Mouse (Mus musculus): ENCODE results near the gene Rtp3. TPM values are rescaled to one million over a fixed set of nuclear protein-coding genes. Genes with fewer than 3 reads are reported as not detected.

Gene Rtp3
- polyA plus RNA-seq, 1 experiment: not detected

DNA sequence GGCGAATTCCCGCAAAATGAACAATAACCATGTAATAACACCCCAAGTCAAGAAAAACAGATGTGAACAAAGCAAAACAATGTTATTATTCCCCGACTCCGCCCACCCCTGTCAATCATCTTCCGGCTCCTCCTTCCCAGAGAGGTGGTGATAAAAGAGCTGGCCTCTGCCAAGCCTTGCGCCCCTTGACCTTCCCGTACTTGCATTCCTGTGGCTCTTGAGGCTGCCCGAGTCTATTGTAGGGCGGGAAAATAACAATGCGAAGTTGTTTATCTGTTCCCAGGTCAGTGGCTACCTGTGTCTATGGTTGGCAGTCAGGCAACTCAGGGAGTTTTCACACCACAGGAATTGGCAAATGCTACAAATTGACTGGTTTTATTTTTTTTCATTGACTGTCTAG is 9.5 kb upstream of the Rtp3 start:
- Histone ChIP-seq H3K4me1 (ENCODE audit: control insufficient read depth, insufficient read depth, low read length) (no peaks in the 10 kb centered on the region), H3K27ac (ENCODE audit: insufficient read depth, low read length) (no peak overlapping the region), H3K9ac (ENCODE audit: low read depth, poor library complexity, severe bottlenecking) (no peak overlapping the region), H3K4me3 (ENCODE audit: low read depth, low read length) (no peak overlapping the region), H3K36me3 (ENCODE audit: control insufficient read depth, insufficient read depth, low read length, poor library complexity, severe bottlenecking) (no peaks in the 10 kb centered on the region), H3K27me3 (ENCODE audit: control insufficient read depth, insufficient read depth, low read length, poor library complexity, severe bottlenecking) (no peaks in the 10 kb centered on the region), H3K9me3 (replicated peaks; ENCODE audit: control insufficient read depth, insufficient read depth, low read length, poor library complexity, severe bottlenecking) (no peaks in the 10 kb centered on the region)
- TF ChIP-seq EP300 (IDR thresholded peaks at IDR 0.05; ENCODE audit: insufficient read depth, low read depth, low read length): no peak
- TF ChIP-seq POLR2A (IDR thresholded peaks at IDR 0.05; ENCODE audit: insufficient read depth, low read length): no peak
- no peak for TF ChIP-seq CTCF (IDR thresholded peaks at IDR 0.05; ENCODE audit: low read depth, low read length)

DNA sequence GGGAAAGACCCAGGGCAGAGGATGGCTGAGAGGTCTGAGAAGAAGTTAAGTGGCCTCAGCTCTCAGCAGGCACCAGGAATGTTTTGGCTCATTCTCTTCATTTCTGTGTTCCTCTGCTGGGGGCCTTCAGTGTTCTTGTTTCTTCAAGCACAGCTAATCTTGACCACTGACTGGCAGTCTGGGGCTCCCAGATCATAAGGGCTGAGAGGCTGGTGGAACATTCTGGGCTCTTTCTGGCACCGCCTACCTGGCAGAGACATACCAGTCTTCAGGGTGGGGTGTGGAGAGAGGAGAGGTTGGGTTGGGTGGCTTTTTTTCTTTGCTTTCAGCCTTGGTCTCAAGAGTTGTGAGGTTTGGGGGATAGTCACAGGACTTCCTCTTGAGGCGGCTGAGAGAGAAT is 8.7 kb upstream of the Rtp3 start:
- Histone ChIP-seq H3K27me3 (ENCODE audit: control insufficient read depth, insufficient read depth, low read length, poor library complexity, severe bottlenecking) (no peaks in the 10 kb centered on the region), H3K4me3 (ENCODE audit: low read depth, low read length) (no peak overlapping the region), H3K36me3 (ENCODE audit: control insufficient read depth, insufficient read depth, low read length, poor library complexity, severe bottlenecking) (no peaks in the 10 kb centered on the region), H3K4me1 (ENCODE audit: control insufficient read depth, insufficient read depth, low read length) (no peaks in the 10 kb centered on the region), H3K9me3 (replicated peaks; ENCODE audit: control insufficient read depth, insufficient read depth, low read length, poor library complexity, severe bottlenecking) (no peaks in the 10 kb centered on the region), H3K9ac (ENCODE audit: low read depth, poor library complexity, severe bottlenecking) (no peak overlapping the region), H3K27ac (ENCODE audit: insufficient read depth, low read length) (no peak overlapping the region)
- TF ChIP-seq EP300 (IDR thresholded peaks at IDR 0.05; ENCODE audit: insufficient read depth, low read depth, low read length) (no peak), POLR2A (IDR thresholded peaks at IDR 0.05; ENCODE audit: insufficient read depth, low read length) (no peak), CTCF (IDR thresholded peaks at IDR 0.05; ENCODE audit: low read depth, low read length) (no peak)

DNA sequence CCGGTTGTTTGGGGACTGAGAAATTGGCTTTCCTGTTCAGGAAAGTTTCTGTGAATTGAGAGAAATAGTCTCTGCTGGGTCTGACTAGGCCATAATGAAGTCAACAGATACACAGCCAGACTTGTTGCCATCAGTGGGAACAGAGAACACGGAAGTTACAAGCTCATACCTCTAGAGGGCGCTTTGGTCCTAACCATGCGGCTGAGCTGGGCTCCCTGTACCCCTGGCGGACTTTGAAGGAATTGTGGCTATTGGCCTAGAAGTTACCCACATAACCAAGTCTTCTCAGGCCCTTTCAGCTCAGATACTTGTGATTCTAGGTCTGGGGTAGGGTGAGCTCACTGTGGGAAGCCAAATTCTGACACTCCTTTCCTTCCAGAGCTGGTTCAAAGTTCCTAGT is 6.9 kb upstream of the Rtp3 start:
- no peaks in the 10 kb centered on the region for H3K4me1 ChIP-seq (ENCODE audit: control insufficient read depth, insufficient read depth, low read length)
- H3K27me3 ChIP-seq (ENCODE audit: control insufficient read depth, insufficient read depth, low read length, poor library complexity, severe bottlenecking): no peaks in the 10 kb centered on the region
- no peak overlapping the region for H3K27ac ChIP-seq (ENCODE audit: insufficient read depth, low read length)
- no peak overlapping the region for H3K4me3 ChIP-seq (ENCODE audit: low read depth, low read length)
- H3K9me3 ChIP-seq (replicated peaks; ENCODE audit: control insufficient read depth, insufficient read depth, low read length, poor library complexity, severe bottlenecking): no peaks in the 10 kb centered on the region
- TF ChIP-seq POLR2A (IDR thresholded peaks at IDR 0.05; ENCODE audit: insufficient read depth, low read length) (no peak), EP300 (IDR thresholded peaks at IDR 0.05; ENCODE audit: insufficient read depth, low read depth, low read length) (no peak), CTCF (IDR thresholded peaks at IDR 0.05; ENCODE audit: low read depth, low read length) (peak; percentile 95)
- H3K36me3 ChIP-seq (ENCODE audit: control insufficient read depth, insufficient read depth, low read length, poor library complexity, severe bottlenecking): no peaks in the 10 kb centered on the region
- no peak overlapping the region for H3K9ac ChIP-seq (ENCODE audit: low read depth, poor library complexity, severe bottlenecking)

DNA sequence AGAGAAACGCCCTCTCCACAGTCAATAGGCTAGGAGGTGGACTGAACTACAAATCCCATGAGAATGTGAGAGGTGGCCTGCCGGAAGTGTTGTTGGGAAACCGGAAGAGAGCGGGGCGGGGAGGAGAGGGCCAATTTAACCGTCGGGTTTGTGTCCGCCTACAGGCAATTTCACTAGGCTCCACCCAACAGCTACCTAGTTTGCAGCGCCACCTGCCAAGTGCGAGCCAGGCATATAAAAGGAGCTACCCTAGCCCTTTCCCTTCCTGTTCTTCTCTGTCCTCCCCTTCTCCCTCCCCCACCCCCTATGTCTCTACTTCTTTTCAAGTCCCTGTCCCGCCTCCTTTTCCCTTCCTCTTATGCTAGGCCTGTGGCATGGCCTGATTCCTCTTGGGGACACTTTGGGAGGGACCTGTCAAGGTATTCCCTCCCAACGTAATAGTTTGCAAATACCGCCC is 4.4 kb upstream of the Rtp3 start:
- H3K27ac ChIP-seq (ENCODE audit: insufficient read depth, low read length): peak overlapping the region; percentile 60
- H3K4me3 ChIP-seq (ENCODE audit: low read depth, low read length): peak overlapping the region; percentile 50
- TF ChIP-seq CTCF (IDR thresholded peaks at IDR 0.05; ENCODE audit: low read depth, low read length) (peak; percentile 57), POLR2A (IDR thresholded peaks at IDR 0.05; ENCODE audit: insufficient read depth, low read length) (no peak), EP300 (IDR thresholded peaks at IDR 0.05; ENCODE audit: insufficient read depth, low read depth, low read length) (0 out of 2 replicates have a peak, but pooled peaks have one; percentile 61)
- H3K4me1 ChIP-seq (ENCODE audit: control insufficient read depth, insufficient read depth, low read length): no peaks in the 10 kb centered on the region
- no peak overlapping the region for H3K9ac ChIP-seq (ENCODE audit: low read depth, poor library complexity, severe bottlenecking)
- no peaks in the 10 kb centered on the region for H3K36me3 ChIP-seq (ENCODE audit: control insufficient read depth, insufficient read depth, low read length, poor library complexity, severe bottlenecking)
- no peaks in the 10 kb centered on the region for H3K27me3 ChIP-seq (ENCODE audit: control insufficient read depth, insufficient read depth, low read length, poor library complexity, severe bottlenecking)
- H3K9me3 ChIP-seq (replicated peaks; ENCODE audit: control insufficient read depth, insufficient read depth, low read length, poor library complexity, severe bottlenecking): no peaks in the 10 kb centered on the region

DNA sequence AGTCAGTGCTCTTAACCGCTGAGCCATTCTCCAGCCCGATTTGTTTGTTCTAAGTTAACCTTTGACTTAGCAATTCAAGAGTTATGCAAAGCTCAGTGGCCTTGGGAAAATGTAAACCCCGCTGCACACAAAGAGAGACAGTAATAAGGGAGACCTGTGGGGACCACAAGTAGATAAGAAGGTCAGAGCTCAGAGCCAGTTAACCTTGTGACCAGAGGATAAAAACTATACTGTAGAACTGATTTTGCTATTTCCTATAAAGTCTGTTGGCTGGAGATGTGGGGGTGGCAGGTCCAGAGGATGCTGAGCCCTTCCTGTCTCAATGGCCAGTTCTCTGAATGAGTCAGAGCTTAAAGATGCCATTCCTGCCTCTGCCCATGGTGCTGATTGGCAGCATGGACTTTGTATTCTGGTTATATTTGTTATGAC is 2.9 kb upstream of the Rtp3 start:
- Histone ChIP-seq H3K27ac (ENCODE audit: insufficient read depth, low read length) (no peak overlapping the region), H3K36me3 (ENCODE audit: control insufficient read depth, insufficient read depth, low read length, poor library complexity, severe bottlenecking) (no peaks in the 10 kb centered on the region), H3K4me3 (ENCODE audit: low read depth, low read length) (no peak overlapping the region), H3K27me3 (ENCODE audit: control insufficient read depth, insufficient read depth, low read length, poor library complexity, severe bottlenecking) (no peaks in the 10 kb centered on the region), H3K9ac (ENCODE audit: low read depth, poor library complexity, severe bottlenecking) (no peak overlapping the region), H3K9me3 (replicated peaks; ENCODE audit: control insufficient read depth, insufficient read depth, low read length, poor library complexity, severe bottlenecking) (no peaks in the 10 kb centered on the region), H3K4me1 (ENCODE audit: control insufficient read depth, insufficient read depth, low read length) (no peaks in the 10 kb centered on the region)
- TF ChIP-seq EP300 (IDR thresholded peaks at IDR 0.05; ENCODE audit: insufficient read depth, low read depth, low read length) (no peak), POLR2A (IDR thresholded peaks at IDR 0.05; ENCODE audit: insufficient read depth, low read length) (no peak), CTCF (IDR thresholded peaks at IDR 0.05; ENCODE audit: low read depth, low read length) (no peak)

DNA sequence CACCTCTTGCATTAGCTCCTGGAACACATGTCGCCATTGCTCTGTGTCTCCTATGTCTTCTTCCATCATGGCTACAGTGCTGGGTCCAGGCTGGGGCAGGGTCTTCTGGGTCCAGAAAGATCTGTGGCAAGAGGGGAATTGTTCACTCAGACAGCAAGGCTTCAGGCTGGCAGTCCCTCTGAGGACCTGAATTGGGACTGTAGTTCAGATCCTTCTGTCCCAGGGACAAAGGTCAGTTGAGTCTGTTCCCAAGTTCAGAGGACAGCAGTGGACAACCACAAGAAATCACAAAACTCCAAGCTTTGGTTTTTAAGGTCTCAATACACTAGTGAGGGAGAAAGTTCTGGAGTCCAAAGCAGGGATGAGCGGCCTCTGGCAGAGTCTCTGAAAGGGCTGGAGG is 840 bp downstream of the Rtp3 start:
- no peaks in the 10 kb centered on the region for H3K36me3 ChIP-seq (ENCODE audit: control insufficient read depth, insufficient read depth, low read length, poor library complexity, severe bottlenecking)
- H3K27me3 ChIP-seq (ENCODE audit: control insufficient read depth, insufficient read depth, low read length, poor library complexity, severe bottlenecking): no peaks in the 10 kb centered on the region
- H3K27ac ChIP-seq (ENCODE audit: insufficient read depth, low read length): no peak overlapping the region
- no peak overlapping the region for H3K4me3 ChIP-seq (ENCODE audit: low read depth, low read length)
- H3K9ac ChIP-seq (ENCODE audit: low read depth, poor library complexity, severe bottlenecking): no peak overlapping the region
- TF ChIP-seq POLR2A (IDR thresholded peaks at IDR 0.05; ENCODE audit: insufficient read depth, low read length) (no peak), CTCF (IDR thresholded peaks at IDR 0.05; ENCODE audit: low read depth, low read length) (no peak), EP300 (IDR thresholded peaks at IDR 0.05; ENCODE audit: insufficient read depth, low read depth, low read length) (no peak)
- no peaks in the 10 kb centered on the region for H3K4me1 ChIP-seq (ENCODE audit: control insufficient read depth, insufficient read depth, low read length)
- no peaks in the 10 kb centered on the region for H3K9me3 ChIP-seq (replicated peaks; ENCODE audit: control insufficient read depth, insufficient read depth, low read length, poor library complexity, severe bottlenecking)

Measured in ES-Bruce4 (cell line).